Mouse (Mus musculus) forebrain, embryonic 14.5 days (tissue): ENCODE results near the gene Cyth1. TPM values are rescaled to one million over a fixed set of nuclear protein-coding genes. Genes with fewer than 3 reads are reported as not detected.

Experiments used
- ATAC-seq: fragments of 200-750 bp; cut with Nextera tagmentation; 2 replicates; pipeline ENCODE4 v1.8.0; 2017; ENCODE audit warnings: mild to moderate bottlenecking, moderate library complexity
- DNase-seq: peaks from one replicate; pipeline ENCODE4 v3.0.0-alpha.2; 2015; ENCODE audit warnings: low spot score
- H3K27ac ChIP-seq: fragments of 300-500 bp; sonication (generic); 2 replicates; pipeline ENCODE4 v1.5.1; 2014; ENCODE audit warnings: low read depth, mild to moderate bottlenecking, control low read depth, low read length, moderate library complexity
- H3K27me3 ChIP-seq: fragments of 300-500 bp; sonication (generic); replicated peaks from 2 replicates; pipeline ENCODE4 v1.6.1; 2014; ENCODE audit warnings: low read length, control low read depth, mixed read lengths; ENCODE audit not compliant: control insufficient read depth, insufficient read depth
- H3K36me3 ChIP-seq: fragments of 300-500 bp; sonication (generic); 2 replicates; pipeline ENCODE4 v1.6.1; 2014; ENCODE audit warnings: low read length, control low read depth; ENCODE audit not compliant: control insufficient read depth, insufficient read depth
- H3K4me1 ChIP-seq: fragments of 300-500 bp; sonication (generic); 2 replicates; pipeline ENCODE4 v1.6.1; 2014; ENCODE audit warnings: antibody characterized with exemption, low read length, control low read depth; ENCODE audit not compliant: control insufficient read depth, insufficient read depth
- H3K4me2 ChIP-seq: fragments of 300-500 bp; sonication (generic); 2 replicates; pipeline ENCODE4 v1.6.1; 2014; ENCODE audit warnings: mild to moderate bottlenecking, control low read depth, low read length
- H3K4me3 ChIP-seq: fragments of 300-500 bp; sonication (generic); 2 replicates; pipeline ENCODE4 v1.5.1; 2014; ENCODE audit warnings: low read depth, low read length, control low read depth
- H3K9ac ChIP-seq: fragments of 300-500 bp; sonication (generic); 2 replicates; pipeline ENCODE4 v1.6.1; 2014; ENCODE audit warnings: mild to moderate bottlenecking, low read length, control low read depth, moderate library complexity
- H3K9me3 ChIP-seq: fragments of 300-500 bp; sonication (generic); replicated peaks from 2 replicates; pipeline ENCODE4 v1.6.1; 2016; ENCODE audit warnings: low read length, control low read depth, mixed read lengths; ENCODE audit not compliant: control insufficient read depth
- WGBS: fragments of 180-500 bp; shearing (Covaris S2); extraction: QIAGEN DNeasy Blood & Tissue Kit; methylation state at CpG from one replicate; pipeline ENCODE4 v1.1.7; 2014; 5-methylcytosine and 5-hydroxymethylcytosine counted together
- polyA plus RNA-seq: library from polyadenylated mRNA; unstranded; fragments of >200 nt; fragmentation: Nextera tagmentation; extraction: Ambion mirVana; gene quantifications from 2 replicates; pipeline ENCODE4 v1.2.1, GENCODE M21; 2014

Cyth1 gene
- polyA plus RNA-seq, 1 experiment from 2014 or later, result 21.9 TPM

- no peak overlapping the region for H3K4me2 ChIP-seq
- H3K27ac ChIP-seq, result no peak overlapping the region
- H3K9ac ChIP-seq, result no peak overlapping the region
- WGBS, result 73% methylated on average over 10 of the region's 10 CpGs
- H3K4me3 ChIP-seq, result no peak overlapping the region
- no peaks in the 10 kb centered on the region for H3K4me1 ChIP-seq
- ATAC-seq, result no peak
- peaks cover 36% of the 10 kb centered on the region for H3K36me3 ChIP-seq
- H3K9me3 ChIP-seq, result no peaks in the 10 kb centered on the region
- no peak for DNase-seq
- no peaks in the 10 kb centered on the region for H3K27me3 ChIP-seq
These were observed 86.1 kb downstream of the Cyth1 start for GRCm38 (mm10) chr11:118162245-118162644.

- 0 out of 2 replicates have a peak overlapping the region, but pooled peaks have one; percentile 27 for H3K27ac ChIP-seq
- H3K4me1 ChIP-seq, result no peaks in the 10 kb centered on the region
- 81% methylated on average over 6 of the region's 6 CpGs for WGBS
- no peaks in the 10 kb centered on the region for H3K27me3 ChIP-seq
- no peak overlapping the region for H3K4me2 ChIP-seq
- ATAC-seq (no peak), DNase-seq (no peak)
- H3K9ac ChIP-seq, result no peak overlapping the region
- peaks cover 26% of the 10 kb centered on the region for H3K36me3 ChIP-seq
- H3K9me3 ChIP-seq, result no peaks in the 10 kb centered on the region
- no peak overlapping the region for H3K4me3 ChIP-seq
These were observed 87.2 kb downstream of the Cyth1 start for GRCm38 (mm10) chr11:118161240-118161639.

GRCm38 (mm10) chr11:118160763-118161162 lies 87.6 kb downstream of the Cyth1 start:
- Histone ChIP-seq H3K4me2 (no peak overlapping the region), H3K27ac (0 out of 2 replicates have a peak overlapping the region, but pooled peaks have one; percentile 27), H3K9me3 (no peaks in the 10 kb centered on the region), H3K27me3 (no peaks in the 10 kb centered on the region), H3K9ac (no peak overlapping the region), H3K36me3 (peaks cover 22% of the 10 kb centered on the region), H3K4me3 (no peak overlapping the region), H3K4me1 (no peaks in the 10 kb centered on the region)
- WGBS, result 66% methylated on average over 2 of the region's 2 CpGs
- no peak for ATAC-seq
- peak; percentile 17 for DNase-seq

GRCm38 (mm10) chr11:118158753-118159152 lies 89.6 kb downstream of the Cyth1 start:
- H3K9me3 ChIP-seq, result no peaks in the 10 kb centered on the region
- H3K27ac ChIP-seq, result no peak overlapping the region
- DNase-seq (no peak), ATAC-seq (no peak)
- H3K27me3 ChIP-seq, result no peaks in the 10 kb centered on the region
- H3K4me3 ChIP-seq, result no peak overlapping the region
- WGBS, result 77% methylated on average over 4 of the region's 4 CpGs
- H3K9ac ChIP-seq, result no peak overlapping the region
- no peak overlapping the region for H3K4me2 ChIP-seq
- H3K36me3 ChIP-seq, result peaks cover 6% of the 10 kb centered on the region
- no peaks in the 10 kb centered on the region for H3K4me1 ChIP-seq

- Histone ChIP-seq H3K4me1 (no peaks in the 10 kb centered on the region), H3K4me2 (no peak overlapping the region), H3K36me3 (no peaks in the 10 kb centered on the region), H3K9me3 (no peaks in the 10 kb centered on the region), H3K27me3 (no peaks in the 10 kb centered on the region), H3K27ac (no peak overlapping the region), H3K4me3 (no peak overlapping the region), H3K9ac (no peak overlapping the region)
- DNase-seq (no peak), ATAC-seq (no peak)
- WGBS, result 66% methylated on average over 8 of the region's 8 CpGs
These were observed 91.8 kb downstream of the Cyth1 start for GRCm38 (mm10) chr11:118156480-118157060.

- Histone ChIP-seq H3K9me3 (no peaks in the 10 kb centered on the region), H3K27me3 (no peaks in the 10 kb centered on the region), H3K36me3 (no peaks in the 10 kb centered on the region), H3K4me1 (peaks cover 5% of the 10 kb centered on the region; the same call in 1 of the 2 replicates), H3K4me2 (no peak overlapping the region), H3K9ac (no peak overlapping the region), H3K4me3 (no peak overlapping the region), H3K27ac (no peak overlapping the region)
- WGBS, result 75% methylated on average over 4 of the region's 4 CpGs
- DNase-seq (no peak), ATAC-seq (no peak)
These were observed 95.4 kb downstream of the Cyth1 start for GRCm38 (mm10) chr11:118152964-118153363.

- H3K9ac ChIP-seq, result no peak overlapping the region
- no peak overlapping the region for H3K4me2 ChIP-seq
- H3K9me3 ChIP-seq, result no peaks in the 10 kb centered on the region
- 89% methylated on average over 5 of the region's 5 CpGs for WGBS
- H3K36me3 ChIP-seq, result no peaks in the 10 kb centered on the region
- ATAC-seq (no peak), DNase-seq (no peak)
- no peaks in the 10 kb centered on the region for H3K27me3 ChIP-seq
- no peak overlapping the region for H3K4me3 ChIP-seq
- no peak overlapping the region for H3K27ac ChIP-seq
- H3K4me1 ChIP-seq, result peaks cover 5% of the 10 kb centered on the region; the same call in 1 of the 2 replicates
These were observed 96.8 kb downstream of the Cyth1 start for GRCm38 (mm10) chr11:118151423-118152180.

GRCm38 (mm10) chr11:118150115-118150701 lies 98.2 kb downstream of the Cyth1 start:
- H3K36me3 ChIP-seq, result no peaks in the 10 kb centered on the region
- DNase-seq (peak; percentile 83), ATAC-seq (peak; percentile 32; the same call in 1 of the 2 replicates)
- H3K4me1 ChIP-seq, result peaks cover 5% of the 10 kb centered on the region; the same call in 1 of the 2 replicates
- no peak overlapping the region for H3K9ac ChIP-seq
- no peak overlapping the region for H3K27ac ChIP-seq
- 42% methylated on average over 9 of the region's 9 CpGs for WGBS
- no peaks in the 10 kb centered on the region for H3K27me3 ChIP-seq
- H3K9me3 ChIP-seq, result no peaks in the 10 kb centered on the region
- H3K4me2 ChIP-seq, result no peak overlapping the region
- H3K4me3 ChIP-seq, result no peak overlapping the region
